Mouse (Mus musculus) intestine, embryonic 15.5 days (tissue): ENCODE measurements around the gene Gabarapl2. TPM values are rescaled to one million over a fixed set of nuclear protein-coding genes. Genes with fewer than 3 reads are reported as not detected.

Experiments used
- ATAC-seq: fragments of 200-750 bp; cut with Nextera tagmentation; 2 replicates; pipeline ENCODE4 v1.8.0; 2017; ENCODE audit warnings: moderate TSS enrichment, moderate library complexity
- H3K27ac ChIP-seq: fragments of 300-500 bp; sonication (generic); 2 replicates; pipeline ENCODE4 v1.5.1; 2015; ENCODE audit warnings: mild to moderate bottlenecking, inconsistent platforms
- H3K27me3 ChIP-seq: fragments of 300-500 bp; sonication (generic); replicated peaks from 2 replicates; pipeline ENCODE4 v1.6.1; 2015; ENCODE audit warnings: inconsistent platforms
- H3K36me3 ChIP-seq: fragments of 300-500 bp; sonication (generic); 2 replicates; pipeline ENCODE4 v1.6.1; 2015; ENCODE audit warnings: inconsistent platforms
- H3K4me1 ChIP-seq: fragments of 300-500 bp; sonication (generic); replicated peaks from 2 replicates; pipeline ENCODE4 v1.6.1; 2015; ENCODE audit warnings: inconsistent platforms
- H3K4me2 ChIP-seq: fragments of 300-500 bp; sonication (generic); replicated peaks from 2 replicates; pipeline ENCODE4 v1.6.1; 2015; ENCODE audit warnings: mild to moderate bottlenecking, inconsistent platforms
- H3K4me3 ChIP-seq: fragments of 300-500 bp; sonication (generic); replicated peaks from 2 replicates; pipeline ENCODE4 v1.5.1; 2015; ENCODE audit warnings: inconsistent platforms
- H3K9ac ChIP-seq: fragments of 300-500 bp; sonication (generic); 2 replicates; pipeline ENCODE4 v1.6.1; 2015; ENCODE audit warnings: inconsistent platforms
- H3K9me3 ChIP-seq: fragments of 300-500 bp; sonication (generic); 2 replicates; pipeline ENCODE4 v1.6.1; 2016; ENCODE audit warnings: inconsistent platforms
- WGBS: fragments of 180-500 bp; shearing (Covaris S2); methylation state at CpG from one replicate; pipeline ENCODE4 v1.1.7; 2015; 5-methylcytosine and 5-hydroxymethylcytosine counted together
- polyA plus RNA-seq: library from polyadenylated mRNA; unstranded; fragments of >200 nt; fragmentation: Nextera tagmentation; extraction: Ambion mirVana; gene quantifications from 2 replicates; pipeline ENCODE4 v1.2.1, GENCODE M21; 2015

Gabarapl2 gene
- 194 and 215 TPM in 2 replicates for polyA plus RNA-seq

DNA sequence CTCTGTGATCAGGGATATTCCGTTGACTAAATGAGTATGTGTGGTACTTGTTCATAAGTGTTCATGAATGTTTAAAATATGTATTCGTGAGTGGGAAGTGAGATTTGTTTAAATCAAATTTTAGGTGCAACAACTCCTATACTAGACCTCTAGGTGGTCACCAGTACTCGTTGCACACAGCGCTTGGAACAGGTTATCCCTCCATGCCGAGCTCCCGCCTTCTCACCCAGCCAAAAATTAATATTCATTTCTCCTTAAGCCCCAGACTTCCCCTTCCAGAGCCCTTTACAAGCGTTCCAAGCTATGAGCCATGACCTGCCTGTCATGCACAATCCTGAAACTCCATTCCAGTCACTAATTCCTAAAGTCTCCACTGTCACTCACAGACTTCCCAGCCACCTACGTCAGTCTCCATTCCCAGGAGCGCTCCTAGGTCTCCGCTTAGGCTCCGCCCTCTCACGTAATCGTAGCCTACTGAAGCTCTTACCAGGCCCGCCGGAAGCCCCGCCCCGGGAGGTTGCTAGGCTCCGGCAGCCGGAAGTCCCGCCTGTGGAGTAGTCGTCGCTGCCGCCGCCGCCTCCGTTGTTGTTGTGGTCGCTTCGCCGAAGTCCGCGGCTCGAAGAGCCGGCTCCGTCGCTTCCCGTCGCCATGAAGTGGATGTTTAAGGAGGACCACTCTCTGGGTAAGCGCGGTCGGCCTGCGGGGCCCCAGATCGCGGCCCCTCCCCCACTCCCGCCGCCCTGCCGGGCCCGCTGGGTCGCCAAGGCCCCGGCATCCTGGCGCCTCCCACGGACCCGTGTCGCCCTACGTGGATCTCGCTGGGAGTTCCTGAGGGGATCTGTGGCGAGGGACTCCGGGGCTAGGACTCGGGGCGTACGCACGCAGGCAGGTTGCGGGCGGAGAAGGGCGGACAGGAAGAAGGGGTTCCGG, at the start of gene Gabarapl2:
Gabarapl2 (plus strand) TSS at position 533 of the 930 bp plus-strand sequence.
- Histone ChIP-seq H3K4me2 (peak within 1 kb of the TSS; percentile 88), H3K36me3 (0 out of 2 replicates have a peak, but pooled peaks cover 3% of the 10 kb centered on the region), H3K27ac (peak within 1 kb of the TSS; percentile 79), H3K27me3 (no peaks in the 10 kb centered on the region), H3K9me3 (no peaks in the 10 kb centered on the region), H3K4me3 (peak within 1 kb of the TSS; percentile 98), H3K9ac (peak within 1 kb of the TSS; percentile 89), H3K4me1 (peaks cover 10% of the 10 kb centered on the region; the same call in 1 of the 2 replicates)
- ATAC-seq = peak; percentile 97
- WGBS = under 1% methylated on average over 65 of the region's 65 CpGs

DNA sequence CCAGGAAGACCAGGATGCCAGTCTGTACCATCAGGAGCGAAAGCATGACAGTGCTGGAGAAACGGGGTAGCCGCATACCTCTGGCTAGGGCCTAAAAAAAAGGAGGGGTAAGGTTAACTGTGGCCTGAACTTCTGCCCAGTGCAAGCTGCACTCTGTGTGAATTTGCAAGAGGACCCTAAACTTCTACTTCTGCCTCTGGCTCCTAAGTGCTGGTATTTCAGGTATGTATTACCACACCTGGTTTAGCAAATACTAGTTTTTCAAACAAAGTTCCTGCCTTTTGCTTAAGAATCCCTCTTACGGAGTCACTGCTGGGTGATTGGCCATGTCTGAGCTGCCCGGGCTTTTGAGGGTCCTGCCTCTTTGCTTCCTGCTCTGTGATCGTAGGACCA, 49.6 kb upstream of the Gabarapl2 start:
- H3K27me3 ChIP-seq = peaks cover 22% of the 10 kb centered on the region
- WGBS = 55% methylated on average over 6 of the region's 6 CpGs

DNA sequence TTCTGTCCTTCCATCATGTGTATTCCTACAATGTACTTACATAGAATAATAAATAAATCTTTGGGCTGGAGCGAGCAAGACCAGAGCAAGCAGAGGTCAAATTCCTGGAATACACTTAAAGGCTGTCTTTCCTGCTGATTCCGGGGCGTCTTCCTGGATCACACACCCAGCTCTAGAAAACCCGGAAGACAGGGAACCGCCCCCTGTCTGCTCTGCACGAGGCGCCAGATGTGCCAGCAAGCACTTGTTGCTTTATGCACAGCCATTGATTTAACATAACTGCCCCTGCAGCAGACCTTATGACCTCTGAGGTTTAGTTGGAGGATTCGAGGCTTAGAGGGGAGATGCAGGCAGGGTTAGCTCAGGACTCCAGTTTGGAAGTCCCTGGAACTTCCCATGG, 48.5 kb upstream of the Gabarapl2 start:
- H3K27ac ChIP-seq = no peak overlapping the region
- WGBS = 16% methylated on average over 8 of the region's 8 CpGs

More for the DNA sequence above, 49.6 kb upstream of the Gabarapl2 start:
- Histone ChIP-seq H3K4me2 (no peak overlapping the region), H3K36me3 (no peaks in the 10 kb centered on the region), H3K9ac (no peak overlapping the region), H3K4me1 (peaks cover 17% of the 10 kb centered on the region), H3K27ac (no peak overlapping the region), H3K9me3 (no peaks in the 10 kb centered on the region), H3K4me3 (no peak overlapping the region)
- no peak for ATAC-seq

DNA sequence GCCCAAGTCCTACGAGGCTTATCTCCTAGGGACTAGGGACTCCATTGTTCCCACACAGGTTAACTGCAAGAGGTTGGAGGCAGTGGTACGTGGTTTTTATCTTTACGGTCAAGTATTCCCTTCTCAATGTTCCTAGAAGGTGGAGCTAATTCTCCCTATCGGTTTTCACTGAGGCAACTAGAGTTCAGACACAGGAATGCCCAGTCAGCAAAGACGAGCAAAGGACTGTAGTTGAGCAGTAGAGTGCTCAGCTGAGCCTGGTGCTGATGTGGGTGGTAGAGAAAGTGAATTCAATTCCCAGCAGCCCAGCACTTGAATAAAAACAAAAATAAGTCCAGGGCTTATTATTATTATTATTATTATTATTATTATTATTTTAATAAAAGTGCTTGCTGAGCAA, 47.9 kb upstream of the Gabarapl2 start:
- H3K9ac ChIP-seq = no peak overlapping the region
- H3K27ac ChIP-seq = no peak overlapping the region
- no peaks in the 10 kb centered on the region for H3K9me3 ChIP-seq
- H3K4me3 ChIP-seq = no peak overlapping the region
- WGBS = 50% methylated on average over 5 of the region's 5 CpGs
- H3K4me1 ChIP-seq = peaks cover 17% of the 10 kb centered on the region
- no peak for ATAC-seq
- peaks cover 22% of the 10 kb centered on the region for H3K27me3 ChIP-seq
- no peak overlapping the region for H3K4me2 ChIP-seq
- H3K36me3 ChIP-seq = no peaks in the 10 kb centered on the region

More for the DNA sequence above, 48.5 kb upstream of the Gabarapl2 start:
- Histone ChIP-seq H3K27me3 (peaks cover 22% of the 10 kb centered on the region), H3K9ac (no peak overlapping the region), H3K4me1 (peaks cover 17% of the 10 kb centered on the region), H3K9me3 (no peaks in the 10 kb centered on the region), H3K4me2 (no peak overlapping the region), H3K4me3 (no peak overlapping the region), H3K36me3 (no peaks in the 10 kb centered on the region)
- ATAC-seq = 0 out of 2 replicates have a peak, but pooled peaks have one; percentile 21

DNA sequence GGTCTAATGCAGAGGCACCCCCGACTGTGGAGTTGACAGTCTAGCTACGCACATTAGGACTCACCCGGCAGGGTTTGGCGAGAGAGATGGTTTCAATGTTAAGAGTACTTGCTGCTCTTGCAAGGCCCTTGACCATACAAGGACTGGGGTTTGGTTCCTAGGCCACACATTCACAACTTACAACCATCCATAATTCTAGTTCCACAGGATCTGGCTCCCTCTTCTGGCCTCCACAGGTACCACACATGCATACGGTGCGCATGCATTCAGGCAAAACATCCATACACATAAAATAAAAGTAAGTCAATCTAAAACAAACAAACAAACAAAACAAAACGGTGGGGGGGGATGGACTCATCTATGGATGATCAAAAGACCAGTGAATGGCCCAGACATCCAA, 45.5 kb upstream of the Gabarapl2 start:
- Histone ChIP-seq H3K27me3 (peaks cover 13% of the 10 kb centered on the region), H3K4me1 (peaks cover 7% of the 10 kb centered on the region), H3K9ac (no peak overlapping the region), H3K27ac (no peak overlapping the region), H3K36me3 (no peaks in the 10 kb centered on the region), H3K4me3 (no peak overlapping the region), H3K9me3 (no peaks in the 10 kb centered on the region), H3K4me2 (no peak overlapping the region)
- no peak for ATAC-seq
- 86% methylated on average over 7 of the region's 7 CpGs for WGBS

DNA sequence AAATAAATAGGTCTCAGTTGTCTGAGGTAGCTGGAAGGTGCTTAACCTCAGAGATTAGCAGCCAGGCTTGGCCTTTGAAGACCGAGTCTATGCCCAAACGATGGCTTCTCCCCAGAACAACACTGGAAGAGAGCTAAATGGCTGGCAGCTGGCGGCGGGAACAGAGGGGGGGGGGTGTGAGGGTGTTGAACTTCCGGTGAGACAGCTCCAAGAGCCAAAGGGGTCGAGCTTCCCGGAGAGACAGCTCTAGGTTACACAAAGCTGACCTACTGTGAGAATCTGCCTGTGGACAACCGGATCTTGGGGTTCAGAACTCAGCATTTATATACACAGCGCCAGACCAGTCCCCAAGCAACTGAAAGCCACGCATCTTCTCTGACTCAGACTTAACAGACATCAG, 41.9 kb upstream of the Gabarapl2 start:
- H3K9me3 ChIP-seq = no peaks in the 10 kb centered on the region
- no peak overlapping the region for H3K9ac ChIP-seq
- no peaks in the 10 kb centered on the region for H3K36me3 ChIP-seq
- H3K27ac ChIP-seq = no peak overlapping the region
- H3K4me2 ChIP-seq = no peak overlapping the region
- no peak for ATAC-seq
- WGBS = 43% methylated on average over 10 of the region's 10 CpGs
- no peak overlapping the region for H3K4me3 ChIP-seq
- no peaks in the 10 kb centered on the region for H3K4me1 ChIP-seq
- no peaks in the 10 kb centered on the region for H3K27me3 ChIP-seq

DNA sequence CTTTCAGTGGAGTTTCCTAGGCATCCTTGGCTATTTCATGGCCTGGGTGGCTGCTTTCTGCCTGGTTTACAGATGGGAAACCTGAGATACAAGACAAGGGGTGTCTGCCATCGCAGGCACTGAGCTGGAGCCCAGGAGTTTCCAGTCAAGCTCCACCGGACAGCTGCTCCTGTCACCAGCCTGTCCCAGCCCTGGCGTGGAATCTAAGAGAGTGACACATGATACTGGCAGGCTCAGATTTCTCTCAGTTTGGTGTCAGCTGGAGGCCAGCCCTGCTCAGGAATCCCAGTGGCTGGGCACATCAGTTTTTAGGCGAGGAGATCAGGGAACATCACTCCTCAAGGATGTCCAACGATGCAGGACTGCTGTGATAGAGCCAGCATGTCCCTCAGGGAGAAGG, 38.4 kb upstream of the Gabarapl2 start:
- 37% methylated on average over 5 of the region's 5 CpGs for WGBS

DNA sequence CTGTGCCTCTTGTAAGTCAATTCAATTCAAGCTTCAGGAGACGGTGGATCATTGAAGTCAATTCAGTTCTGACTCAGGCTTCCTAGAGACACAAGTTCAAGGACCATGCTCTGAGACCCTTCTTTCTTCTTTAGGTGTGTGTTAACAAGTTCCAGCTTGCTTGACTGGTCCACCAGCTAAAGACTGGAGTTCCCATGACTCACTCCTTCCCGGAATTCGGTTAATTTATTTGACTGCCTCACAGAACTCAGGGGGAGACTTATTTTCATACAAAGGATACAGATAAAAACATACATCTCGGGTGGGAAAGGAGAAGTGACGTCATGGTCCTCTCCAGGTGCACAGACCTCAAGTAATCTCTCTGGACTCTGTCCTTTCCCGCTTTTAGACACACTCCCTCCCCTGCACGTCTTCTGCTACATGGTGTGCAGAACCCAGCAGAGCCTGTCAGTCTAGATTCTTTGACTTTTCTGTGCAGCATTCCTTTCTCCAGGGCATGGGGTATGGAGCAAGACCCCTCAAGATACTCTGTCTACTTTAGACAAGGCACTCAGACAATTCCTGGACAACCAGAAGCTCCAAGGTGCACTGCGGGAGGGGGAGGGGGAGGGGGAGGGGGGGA, 34.9 kb upstream of the Gabarapl2 start:
- Histone ChIP-seq H3K4me1 (peaks cover 16% of the 10 kb centered on the region), H3K9ac (no peak overlapping the region), H3K27me3 (peaks cover 8% of the 10 kb centered on the region; the same call in 1 of the 2 replicates), H3K4me2 (no peak overlapping the region), H3K9me3 (no peaks in the 10 kb centered on the region), H3K4me3 (no peak overlapping the region), H3K27ac (no peak overlapping the region), H3K36me3 (no peaks in the 10 kb centered on the region)
- ATAC-seq = peak; percentile 89
- 48% methylated on average over 7 of the region's 8 CpGs for WGBS

More for the DNA sequence above, 38.4 kb upstream of the Gabarapl2 start:
- no peak for ATAC-seq
- no peaks in the 10 kb centered on the region for H3K9me3 ChIP-seq
- H3K27ac ChIP-seq = no peak overlapping the region
- H3K27me3 ChIP-seq = no peaks in the 10 kb centered on the region
- H3K36me3 ChIP-seq = no peaks in the 10 kb centered on the region
- no peak overlapping the region for H3K4me3 ChIP-seq
- H3K4me1 ChIP-seq = peaks cover 5% of the 10 kb centered on the region; the same call in 1 of the 2 replicates
- no peak overlapping the region for H3K9ac ChIP-seq
- H3K4me2 ChIP-seq = no peak overlapping the region

DNA sequence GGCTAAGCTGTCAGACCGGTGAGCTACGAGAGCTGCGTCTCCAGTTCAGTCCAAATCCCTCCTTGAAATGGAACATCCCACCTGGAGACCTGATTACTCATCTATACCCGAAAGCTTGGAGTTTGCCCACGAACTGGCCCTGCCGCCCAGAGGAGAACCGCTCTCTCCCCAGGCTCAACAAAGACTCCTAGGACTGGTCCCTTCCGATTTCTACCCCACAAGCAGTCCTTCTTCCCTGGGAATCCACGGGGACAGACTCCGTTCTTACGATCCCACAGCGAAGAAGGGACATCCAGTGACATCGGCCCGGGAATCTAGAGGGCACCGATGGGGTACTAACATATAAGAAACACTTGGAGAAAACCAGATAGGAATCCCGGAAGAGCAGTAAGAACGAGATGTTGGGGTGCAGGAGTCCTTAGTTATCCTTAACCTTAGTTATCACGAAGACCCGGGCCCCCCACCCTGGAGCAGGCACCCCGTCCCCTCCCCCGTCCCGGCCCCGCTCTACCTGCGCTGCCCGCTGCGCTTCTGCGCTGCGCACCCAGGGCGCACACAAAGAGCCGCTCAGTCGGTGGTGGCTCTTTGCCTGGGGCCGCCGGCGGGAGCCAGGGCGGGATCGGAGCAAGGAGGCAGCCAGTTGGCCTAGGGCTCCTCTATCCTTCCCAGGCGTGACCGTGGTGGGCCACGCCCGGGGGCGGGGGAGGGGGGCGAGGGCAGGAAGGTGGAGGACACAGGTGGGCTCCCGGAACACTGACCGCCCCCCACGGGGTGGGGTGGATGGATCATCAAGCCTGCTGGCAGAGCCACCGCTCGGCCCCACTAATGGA, 30.7 kb upstream of the Gabarapl2 start, which contains the start of gene Chst5:
Chst5 (minus strand) TSS at position 827 of the 830 bp plus-strand sequence.
- peaks cover 9% of the 10 kb centered on the region; the same call in 1 of the 2 replicates for H3K27me3 ChIP-seq
- H3K4me1 ChIP-seq = peaks cover 16% of the 10 kb centered on the region
- 5% methylated on average over 46 of the region's 47 CpGs for WGBS
- peak within 1 kb of the TSS; percentile 35 for H3K4me3 ChIP-seq
- peak within 1 kb of the TSS; percentile 30 for H3K9ac ChIP-seq
- peak; percentile 48; the same call in 1 of the 2 replicates for ATAC-seq
- H3K36me3 ChIP-seq = no peaks in the 10 kb centered on the region
- no peak within 1 kb of the TSS for H3K27ac ChIP-seq
- peak within 1 kb of the TSS; percentile 77 for H3K4me2 ChIP-seq
- no peaks in the 10 kb centered on the region for H3K9me3 ChIP-seq

DNA sequence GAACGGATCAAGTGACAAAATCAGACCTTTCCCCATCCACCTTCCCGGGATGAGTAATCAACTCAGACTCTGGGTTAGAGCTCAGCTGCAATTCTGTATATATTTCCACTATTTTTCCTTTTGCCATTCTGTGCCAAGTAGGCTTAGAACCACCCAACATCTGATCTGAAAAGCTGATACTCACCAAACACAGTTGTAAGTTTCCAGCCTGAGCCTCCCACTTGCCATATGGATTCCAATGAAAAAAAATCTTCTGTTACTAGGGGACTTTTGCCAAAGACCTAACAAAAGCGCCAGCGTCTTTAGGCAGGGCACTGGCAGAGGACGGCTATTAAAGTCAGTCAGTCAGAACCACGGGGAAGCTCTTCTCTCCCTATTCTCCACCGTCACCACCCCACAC, 28.9 kb upstream of the Gabarapl2 start:
- 63% methylated on average over 7 of the region's 7 CpGs for WGBS

DNA sequence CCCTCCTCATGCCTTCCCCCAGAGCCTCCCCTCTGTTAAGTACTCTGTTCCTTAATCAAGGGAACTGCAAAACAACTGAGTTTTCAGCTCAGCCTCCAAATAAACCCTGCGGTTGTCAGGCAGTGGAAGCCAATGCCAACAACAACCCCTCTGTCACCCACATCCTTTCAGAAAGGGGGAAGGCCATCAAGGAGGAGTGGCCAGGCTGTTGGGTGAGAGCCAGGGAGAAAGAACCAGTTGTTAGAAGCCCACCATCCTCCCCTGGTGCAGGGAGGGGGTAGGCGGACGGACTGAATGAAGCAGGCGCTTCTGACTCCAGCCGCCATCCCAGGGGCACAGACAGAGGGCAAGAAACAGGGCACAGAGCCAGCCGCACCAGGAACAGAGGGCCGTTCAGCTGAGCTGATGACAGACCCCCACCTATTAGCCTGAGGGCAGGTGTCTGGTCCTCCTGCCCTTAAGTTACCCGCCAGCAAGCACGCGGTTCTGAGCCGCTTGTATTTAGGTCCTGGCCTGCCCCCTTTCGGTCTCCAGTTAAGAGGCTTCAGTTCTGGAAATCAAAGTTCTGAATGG, 27.6 kb upstream of the Gabarapl2 start:
- H3K9me3 ChIP-seq = no peaks in the 10 kb centered on the region
- H3K9ac ChIP-seq = no peak overlapping the region
- H3K27me3 ChIP-seq = peaks cover 9% of the 10 kb centered on the region; the same call in 1 of the 2 replicates
- 60% methylated on average over 12 of the region's 12 CpGs for WGBS
- ATAC-seq = peak; percentile 62
- H3K27ac ChIP-seq = no peak overlapping the region
- no peaks in the 10 kb centered on the region for H3K36me3 ChIP-seq
- H3K4me1 ChIP-seq = peaks cover 11% of the 10 kb centered on the region
- H3K4me3 ChIP-seq = no peak overlapping the region
- H3K4me2 ChIP-seq = no peak overlapping the region

More for the DNA sequence above, 28.9 kb upstream of the Gabarapl2 start:
- Histone ChIP-seq H3K4me1 (peaks cover 11% of the 10 kb centered on the region), H3K9me3 (no peaks in the 10 kb centered on the region), H3K36me3 (no peaks in the 10 kb centered on the region), H3K27me3 (peaks cover 9% of the 10 kb centered on the region; the same call in 1 of the 2 replicates), H3K4me2 (no peak overlapping the region), H3K9ac (no peak overlapping the region), H3K27ac (no peak overlapping the region), H3K4me3 (no peak overlapping the region)
- no peak for ATAC-seq
